Mouse (Mus musculus) heart, embryonic 16.5 days (tissue): ENCODE data around the gene Fam214b. TPM values are rescaled to one million over a fixed set of nuclear protein-coding genes. Genes with fewer than 3 reads are reported as not detected.

Experiments
- ATAC-seq: fragments of 200-750 bp; cut with Nextera tagmentation; replicated peaks from 2 replicates; pipeline ENCODE4 v1.8.0; 2017; ENCODE audit warnings: moderate number of reproducible peaks; ENCODE audit not compliant: insufficient read depth, low FRiP score; ENCODE audit errors: extremely low read depth
- H3K27ac ChIP-seq: fragments of 300-500 bp; sonication (generic); 2 replicates; pipeline ENCODE4 v1.5.1; 2014; ENCODE audit warnings: mild to moderate bottlenecking, low read length, control low read depth, moderate library complexity
- H3K27me3 ChIP-seq: fragments of 300-500 bp; sonication (generic); 2 replicates; pipeline ENCODE4 v1.6.1; 2014; ENCODE audit warnings: low read length, mixed read lengths; ENCODE audit not compliant: control insufficient read depth, insufficient read depth
- H3K36me3 ChIP-seq: fragments of 300-500 bp; sonication (generic); 2 replicates; pipeline ENCODE4 v1.6.1; 2014; ENCODE audit not compliant: control insufficient read depth, insufficient read depth
- H3K4me1 ChIP-seq: fragments of 300-500 bp; sonication (generic); 2 replicates; pipeline ENCODE4 v1.6.1; 2014; ENCODE audit warnings: low read length, mixed read lengths; ENCODE audit not compliant: control insufficient read depth, insufficient read depth
- H3K4me2 ChIP-seq: fragments of 300-500 bp; sonication (generic); 2 replicates; pipeline ENCODE4 v1.6.1; 2014; ENCODE audit warnings: low read depth, mild to moderate bottlenecking, control low read depth, low read length
- H3K4me3 ChIP-seq: fragments of 300-500 bp; sonication (generic); 2 replicates; pipeline ENCODE4 v1.5.1; 2014; ENCODE audit warnings: mild to moderate bottlenecking, control low read depth, low read length
- H3K9ac ChIP-seq: fragments of 300-500 bp; sonication (generic); 2 replicates; pipeline ENCODE4 v1.6.1; 2014; ENCODE audit warnings: low read length, control low read depth
- H3K9me3 ChIP-seq: fragments of 300-500 bp; sonication (generic); replicated peaks from 2 replicates; pipeline ENCODE4 v1.6.1; 2016; ENCODE audit warnings: low read length; ENCODE audit not compliant: control insufficient read depth
- WGBS: fragments of 180-500 bp; shearing (Covaris S2); extraction: QIAGEN DNeasy Blood & Tissue Kit; methylation state at CpG from one replicate; pipeline ENCODE4 v1.1.7; 2014; 5-methylcytosine and 5-hydroxymethylcytosine counted together
- polyA plus RNA-seq: library from polyadenylated mRNA; unstranded; fragments of >200 nt; fragmentation: Nextera tagmentation; extraction: Ambion mirVana; gene quantifications from 2 replicates; pipeline ENCODE4 v1.2.1, GENCODE M21; 2015

The Fam214b gene
- polyA plus RNA-seq, 1 experiment from 2014 or later: 15.4 TPM

- H3K27me3 ChIP-seq: no peaks in the 10 kb centered on the region
- ATAC-seq: no peak
- no peak overlapping the region for H3K4me2 ChIP-seq
- H3K9me3 ChIP-seq: no peaks in the 10 kb centered on the region
- 0 out of 2 replicates have a peak overlapping the region, but pooled peaks have one; percentile 9 for H3K27ac ChIP-seq
- H3K36me3 ChIP-seq: peaks cover 7% of the 10 kb centered on the region
- no peak overlapping the region for H3K4me3 ChIP-seq
- H3K4me1 ChIP-seq: peaks cover 38% of the 10 kb centered on the region
- 54% methylated on average over 9 of the region's 9 CpGs for WGBS
- no peak overlapping the region for H3K9ac ChIP-seq
Measured at GRCm38 (mm10) chr4:43040881-43041547, 5.0 kb downstream of the Fam214b start.

- peaks cover 36% of the 10 kb centered on the region for H3K4me1 ChIP-seq
- peak; percentile 98 for ATAC-seq
- WGBS: under 1% methylated on average over 25 of the region's 25 CpGs
Measured at GRCm38 (mm10) chr4:43040114-43040572, 5.9 kb downstream of the Fam214b start.

GRCm38 (mm10) chr4:43039609-43040008 lies 6.4 kb downstream of the Fam214b start:
- 2% methylated on average over 11 of the region's 11 CpGs for WGBS
- ATAC-seq: no peak

More at GRCm38 (mm10) chr4:43040114-43040572, 5.9 kb downstream of the Fam214b start:
- Histone ChIP-seq H3K36me3 (peaks cover 13% of the 10 kb centered on the region), H3K9me3 (no peaks in the 10 kb centered on the region), H3K27ac (peak overlapping the region; percentile 70), H3K4me2 (peak overlapping the region; percentile 76), H3K27me3 (no peaks in the 10 kb centered on the region), H3K4me3 (peak overlapping the region; percentile 69), H3K9ac (peak overlapping the region; percentile 78)

GRCm38 (mm10) chr4:43038567-43039495 lies 7.2 kb downstream of the Fam214b start:
- Histone ChIP-seq H3K4me2 (peak overlapping the region; percentile 76), H3K4me1 (peaks cover 23% of the 10 kb centered on the region), H3K4me3 (peak overlapping the region; percentile 69), H3K27ac (peak overlapping the region; percentile 70), H3K9me3 (no peaks in the 10 kb centered on the region), H3K36me3 (peaks cover 17% of the 10 kb centered on the region), H3K9ac (peak overlapping the region; percentile 78), H3K27me3 (no peaks in the 10 kb centered on the region)
- ATAC-seq: no peak
- WGBS: 46% methylated on average over 15 of the region's 15 CpGs

More at GRCm38 (mm10) chr4:43039609-43040008, 6.4 kb downstream of the Fam214b start:
- Histone ChIP-seq H3K4me3 (peak overlapping the region; percentile 69), H3K4me2 (peak overlapping the region; percentile 76), H3K4me1 (peaks cover 31% of the 10 kb centered on the region), H3K9me3 (no peaks in the 10 kb centered on the region), H3K9ac (peak overlapping the region; percentile 78), H3K27ac (peak overlapping the region; percentile 70), H3K36me3 (peaks cover 13% of the 10 kb centered on the region), H3K27me3 (no peaks in the 10 kb centered on the region)

GRCm38 (mm10) chr4:43037860-43038566 lies 8.0 kb downstream of the Fam214b start:
- peaks cover 19% of the 10 kb centered on the region for H3K4me1 ChIP-seq
- H3K36me3 ChIP-seq: peaks cover 24% of the 10 kb centered on the region
- WGBS: 28% methylated on average over 4 of the region's 4 CpGs
- H3K9ac ChIP-seq: no peak overlapping the region
- no peak overlapping the region for H3K4me2 ChIP-seq
- H3K27ac ChIP-seq: no peak overlapping the region
- H3K27me3 ChIP-seq: no peaks in the 10 kb centered on the region
- no peaks in the 10 kb centered on the region for H3K9me3 ChIP-seq
- ATAC-seq: no peak
- H3K4me3 ChIP-seq: no peak overlapping the region

- H3K27me3 ChIP-seq: no peaks in the 10 kb centered on the region
- H3K4me1 ChIP-seq: peaks cover 22% of the 10 kb centered on the region
- no peak overlapping the region for H3K4me3 ChIP-seq
- ATAC-seq: no peak
- no peaks in the 10 kb centered on the region for H3K9me3 ChIP-seq
- 90% methylated on average over 10 of the region's 10 CpGs for WGBS
- peaks cover 24% of the 10 kb centered on the region for H3K36me3 ChIP-seq
- no peak overlapping the region for H3K9ac ChIP-seq
- no peak overlapping the region for H3K4me2 ChIP-seq
- no peak overlapping the region for H3K27ac ChIP-seq
Measured at GRCm38 (mm10) chr4:43036356-43036755, 9.7 kb downstream of the Fam214b start.

GRCm38 (mm10) chr4:43035851-43036250 lies 10.2 kb downstream of the Fam214b start:
- peaks cover 22% of the 10 kb centered on the region for H3K4me1 ChIP-seq
- 82% methylated on average over 6 of the region's 6 CpGs for WGBS
- H3K4me2 ChIP-seq: no peak overlapping the region
- H3K9me3 ChIP-seq: no peaks in the 10 kb centered on the region
- H3K9ac ChIP-seq: no peak overlapping the region
- H3K27me3 ChIP-seq: no peaks in the 10 kb centered on the region
- H3K27ac ChIP-seq: no peak overlapping the region
- no peak overlapping the region for H3K4me3 ChIP-seq
- ATAC-seq: no peak
- H3K36me3 ChIP-seq: peaks cover 24% of the 10 kb centered on the region

GRCm38 (mm10) chr4:43033481-43033880 lies 12.5 kb downstream of the Fam214b start:
- Histone ChIP-seq H3K9ac (no peak overlapping the region), H3K36me3 (peaks cover 34% of the 10 kb centered on the region), H3K4me2 (no peak overlapping the region), H3K4me1 (peaks cover 16% of the 10 kb centered on the region), H3K27me3 (no peaks in the 10 kb centered on the region), H3K4me3 (no peak overlapping the region), H3K9me3 (no peaks in the 10 kb centered on the region), H3K27ac (no peak overlapping the region)
- WGBS: 81% methylated on average over 14 of the region's 14 CpGs
- ATAC-seq: no peak
